Mouse (Mus musculus): Measurements from ENCODE around the gene Bin2.

Bin2 gene

DNA sequence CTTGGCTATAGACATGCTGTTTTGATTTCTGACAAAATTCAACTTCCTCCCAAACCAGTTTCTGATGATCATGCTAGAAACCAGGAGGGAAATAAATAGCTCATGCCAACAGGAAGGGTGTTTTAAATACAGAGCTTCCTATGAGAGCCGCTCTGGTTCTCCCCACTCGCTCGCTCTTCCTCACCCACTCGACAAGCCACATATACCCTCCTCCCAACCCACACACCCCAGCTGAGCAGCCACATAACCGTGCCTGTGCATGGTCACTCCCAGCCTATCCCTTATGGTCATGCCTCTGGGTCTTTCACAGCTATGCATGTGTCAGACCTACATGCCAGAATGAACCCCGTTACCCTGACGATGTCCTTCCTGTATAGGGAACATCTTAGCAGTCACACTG, 47.2 kb downstream of the Bin2 start:
- POLR2A ChIA-PET, result interaction anchor here in 3 of 4 experiments (0.5 to 2.9 kb wide), 13 partner anchors 8 to 1205 kb away, joined by 3 to 13 read pairs (median 4); partner anchors contain the start of gene Smagp (in 2 of the 3)
- CTCF ChIA-PET, result interaction anchor here in 3 of 4 experiments (0.5 to 0.8 kb wide), 5 partner anchors 16 to 659 kb away, joined by 3 to 11 read pairs (median 4); no protein-coding TSS in a partner anchor

DNA sequence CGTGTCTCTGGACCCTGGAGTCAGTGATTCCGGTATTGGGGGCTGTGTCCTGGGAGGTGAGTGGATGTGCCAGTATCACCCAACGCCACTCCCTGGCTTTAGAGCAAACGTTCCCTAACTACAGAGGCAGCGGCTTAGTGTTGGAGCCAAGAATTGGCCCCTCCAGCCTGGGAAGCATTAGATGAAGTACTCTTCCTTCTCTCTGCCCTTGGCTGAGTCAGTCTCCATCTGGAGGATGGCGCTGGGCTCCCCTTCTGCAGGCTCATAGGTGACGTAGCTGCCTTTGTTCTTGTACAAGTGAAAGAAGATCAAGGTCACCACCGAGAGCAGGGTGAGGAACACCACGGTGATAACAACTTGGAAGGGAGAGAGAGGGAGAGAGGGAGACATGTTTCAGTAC, 47.7 kb downstream of the Bin2 start:
- ChIA-PET POLR2A (interaction anchor here in 3 of 4 experiments (0.5 to 2.9 kb wide), 13 partner anchors 8 to 1204 kb away, joined by 3 to 13 read pairs (median 4); partner anchors contain the start of gene Smagp (in 2 of the 3)), CTCF (interaction anchor here in 2 of 4 experiments (0.8 kb wide), 2 partner anchors 16 to 62 kb away, joined by 3 to 11 read pairs; no protein-coding TSS in a partner anchor)

DNA sequence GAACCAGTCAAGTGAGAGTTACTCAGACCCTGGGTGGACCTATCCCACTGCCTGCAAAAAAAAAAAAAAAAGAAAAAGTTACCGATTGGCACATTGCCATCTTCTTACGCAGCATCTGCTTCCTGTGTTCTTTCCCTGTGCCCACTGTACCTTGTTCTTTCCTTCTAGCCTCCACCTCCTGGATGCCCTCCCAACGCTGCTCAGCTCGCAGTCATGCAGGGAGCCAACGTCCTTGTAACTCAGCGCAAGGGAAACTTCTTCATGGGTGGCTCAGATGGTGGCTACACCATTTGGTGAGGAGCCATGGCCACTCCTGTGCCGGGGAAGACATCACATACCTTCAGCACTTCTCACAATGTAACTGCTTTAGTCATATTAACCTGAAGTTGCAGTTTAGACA, 50.2 kb downstream of the Bin2 start:
- ChIA-PET POLR2A (interaction anchor here in 2 of 4 experiments (0.7 to 7.2 kb wide), 4 partner anchors 9 to 31 kb away, joined by 13 to 121 read pairs (median 46); partner anchors contain the start of gene Smagp (in 1 of the 2)), CTCF (no interaction called here)

DNA sequence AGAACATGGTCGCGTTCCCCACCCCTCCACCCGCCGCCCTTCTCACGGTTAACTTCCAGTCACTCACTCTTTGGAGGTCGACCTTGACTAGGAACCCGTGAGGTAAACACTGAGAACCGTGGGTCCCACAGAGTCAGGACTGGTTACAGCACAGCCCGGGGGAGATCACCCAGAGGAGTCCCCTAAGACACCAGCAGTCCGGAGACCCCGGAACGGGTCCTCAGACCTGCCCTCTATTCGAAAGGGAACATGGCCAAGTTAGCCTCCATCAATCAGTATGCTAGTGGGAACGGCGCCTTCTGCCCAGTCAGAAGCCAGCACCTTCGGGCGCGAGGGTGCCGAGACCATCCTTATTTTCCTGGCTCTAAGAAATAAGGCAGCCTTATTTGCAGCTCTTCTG, 53.1 kb downstream of the Bin2 start:
- CTCF ChIA-PET, result interaction anchor here (0.6 to 2.1 kb wide), 8 partner anchors 12 to 288 kb away, joined by 3 to 19 read pairs (median 4); partner anchors contain the start of gene Smagp (in 1 of the 4)
- POLR2A ChIA-PET, result interaction anchor here (0.6 to 7.2 kb wide), 74 partner anchors 8 to 1387 kb away, joined by 3 to 121 read pairs (median 4); partner anchors contain the start of genes Smagp (in 3 of the 4), Pou6f1 (in 2 of the 4), Acvr1b (in 1 of the 4) and Cox14 (in 1 of the 4)

DNA sequence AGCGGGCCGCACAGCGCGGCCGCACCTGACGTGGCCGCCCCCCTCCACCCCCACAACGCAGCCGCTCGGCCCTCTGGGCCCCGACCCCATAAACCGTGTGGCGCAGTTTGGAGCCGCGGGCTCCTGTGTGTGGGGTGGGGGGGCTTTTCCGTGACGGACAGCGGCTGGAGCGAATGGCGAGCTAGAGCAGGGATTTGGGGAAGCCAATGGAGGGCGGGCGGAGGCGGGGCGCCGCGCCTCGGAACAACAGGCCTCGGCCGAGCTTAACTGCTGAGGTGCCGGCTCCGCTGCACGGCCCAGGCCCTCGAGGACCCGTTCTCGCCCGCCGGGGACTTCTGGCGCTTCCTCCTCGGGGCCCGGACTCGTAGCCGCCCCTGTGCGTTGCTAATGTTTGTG, 53.5 kb downstream of the Bin2 start:
- ChIA-PET POLR2A (interaction anchor here (0.5 to 7.2 kb wide), 92 partner anchors 8 to 1388 kb away, joined by 3 to 121 read pairs (median 4); partner anchors contain the start of genes Pou6f1 (in 3 of the 4), Smagp (in 3 of the 4), Tfcp2 (in 2 of the 4) and Acvr1b (in 1 of the 4)), CTCF (interaction anchor here (0.6 to 2.1 kb wide), 14 partner anchors 14 to 395 kb away, joined by 3 to 19 read pairs (median 4); partner anchors contain the start of genes Pou6f1 (in 1 of the 4), Smagp (in 1 of the 4) and Tfcp2 (in 1 of the 4))

DNA sequence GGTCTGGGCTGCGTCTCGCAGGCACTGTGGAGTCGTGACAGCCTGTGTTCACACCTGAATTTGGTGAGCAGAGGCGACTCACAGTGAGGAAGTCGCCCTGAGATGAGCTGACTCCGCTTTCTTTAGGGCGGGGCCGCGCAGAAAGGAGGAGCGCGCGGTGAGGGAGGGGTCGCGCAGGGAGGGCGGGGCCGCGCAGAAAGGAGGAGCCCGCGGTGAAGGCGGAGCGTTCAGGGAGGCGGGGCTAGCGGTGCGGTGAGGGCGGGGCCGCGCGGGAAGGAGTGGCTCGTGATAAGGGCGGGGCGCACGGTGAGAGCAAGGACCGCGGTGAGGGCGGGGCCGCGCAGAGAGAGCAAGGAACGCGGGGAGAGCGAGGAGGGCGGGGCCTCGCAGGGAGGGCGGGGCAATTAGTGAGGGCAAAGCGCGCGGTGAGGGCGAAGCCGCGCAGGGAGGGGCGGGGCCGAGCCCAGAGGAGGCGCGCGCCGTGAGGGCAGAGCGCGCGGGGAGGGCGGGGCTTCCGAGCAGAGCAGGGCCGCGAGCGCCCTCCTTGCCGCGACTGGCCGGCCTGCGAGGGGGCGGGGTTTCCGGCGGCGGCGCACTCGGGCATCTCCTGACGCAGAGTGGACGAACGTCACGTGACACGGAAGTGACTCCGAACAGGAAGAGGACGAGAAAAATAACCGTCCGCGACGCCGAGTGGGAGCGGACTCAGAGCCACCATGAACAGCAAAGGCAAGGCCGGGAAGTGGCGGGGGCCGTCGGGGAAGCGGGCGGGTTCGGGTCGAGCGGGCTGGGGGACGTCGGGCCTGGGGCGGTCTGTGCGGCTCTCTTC, 54.1 kb downstream of the Bin2 start, which contains the start of gene Dazap2:
Gene Dazap2 (plus strand): TSS at position 354 of the 829 bp plus-strand sequence.
- POLR2A ChIA-PET, result interaction anchor here (0.5 to 7.2 kb wide), 90 partner anchors 8 to 1222 kb away, joined by 3 to 121 read pairs (median 4); partner anchors contain the start of genes Pou6f1 (in 3 of the 4), Smagp (in 3 of the 4), Tfcp2 (in 2 of the 4) and Letmd1 (in 1 of the 4)
- CTCF ChIA-PET, result interaction anchor here (0.5 to 2.1 kb wide), 32 partner anchors 9 to 1264 kb away, joined by 3 to 19 read pairs (median 4); partner anchors contain the start of genes Slc4a8 (in 2 of the 4), Bin2 (in 1 of the 4), Pou6f1 (in 1 of the 4) and Smagp (in 1 of the 4)

DNA sequence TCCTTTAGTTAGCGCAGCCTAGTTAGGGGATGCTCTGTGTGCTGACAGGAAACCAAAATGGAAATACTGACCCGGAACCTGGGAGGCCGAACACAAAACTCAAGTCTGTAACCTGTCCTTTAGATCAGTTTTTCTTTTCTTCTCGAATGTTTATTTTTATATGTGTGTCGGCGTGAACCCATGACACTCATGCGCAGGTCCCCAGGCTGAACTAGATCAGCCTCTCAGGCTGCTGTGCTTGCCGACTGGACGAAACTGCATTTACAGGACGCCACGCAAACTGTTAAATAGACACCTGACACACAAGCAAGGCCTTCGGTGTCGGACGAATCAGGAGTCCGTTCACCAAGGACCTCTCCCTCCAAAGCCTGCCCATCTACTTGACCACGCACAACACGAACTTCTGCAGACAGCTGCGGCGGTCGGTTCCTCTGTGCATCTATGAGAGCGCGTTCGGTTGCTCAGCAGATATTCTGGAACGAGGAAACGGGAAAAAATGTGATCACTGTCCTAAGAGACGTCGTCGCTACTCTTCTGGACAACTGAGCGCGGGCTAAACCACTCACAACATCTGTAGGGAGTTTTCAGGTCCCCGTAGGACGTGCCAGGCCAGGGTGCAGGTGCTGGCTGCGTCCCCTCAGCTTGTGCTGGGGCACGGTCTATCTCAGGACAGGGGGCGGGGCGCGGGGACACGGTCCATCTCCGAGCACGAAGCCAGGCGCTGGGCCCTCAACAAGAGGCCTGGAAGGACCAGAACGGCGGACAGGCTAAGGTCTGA, 54.9 kb downstream of the Bin2 start:
- POLR2A ChIA-PET, result interaction anchor here in 3 of 4 experiments (0.6 to 7.2 kb wide), 70 partner anchors 10 to 963 kb away, joined by 3 to 121 read pairs (median 4); partner anchors contain the start of genes Pou6f1 (in 3 of the 3), Smagp (in 2 of the 3), Tfcp2 (in 2 of the 3) and Cela1 (in 1 of the 3)
- CTCF ChIA-PET, result interaction anchor here (0.5 to 3.6 kb wide), 52 partner anchors 8 to 1265 kb away, joined by 3 to 30 read pairs (median 4); partner anchors contain the start of genes Pou6f1 (in 2 of the 4), Slc4a8 (in 2 of the 4), Bin2 (in 1 of the 4) and Smagp (in 1 of the 4)

DNA sequence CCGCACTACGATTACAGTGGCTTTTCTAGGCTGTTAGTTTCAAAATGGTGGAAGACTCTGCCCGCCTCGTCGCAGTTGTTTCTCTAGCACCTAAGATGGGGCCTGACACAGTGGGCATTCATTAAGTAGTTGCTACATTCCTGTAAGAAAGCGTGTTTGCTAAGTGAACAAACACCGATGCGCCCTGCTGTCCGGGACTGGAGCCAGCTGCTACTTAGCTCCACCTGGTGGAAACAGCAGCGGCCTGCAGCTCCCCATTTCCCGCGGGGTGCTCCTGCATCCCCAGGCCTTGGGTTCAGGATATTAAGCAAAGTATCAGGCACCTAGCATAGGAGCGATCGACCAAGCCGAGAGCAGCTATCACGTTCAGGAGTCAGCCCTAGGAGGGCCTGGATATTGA, 55.8 kb downstream of the Bin2 start:
- ChIA-PET POLR2A (interaction anchor here (0.5 to 7.2 kb wide), 30 partner anchors 14 to 313 kb away, joined by 3 to 121 read pairs (median 3); partner anchors contain the start of genes Pou6f1 (in 2 of the 4), Smagp (in 2 of the 4), Cela1 (in 1 of the 4) and Mettl7a1 (in 1 of the 4)), CTCF (interaction anchor here (0.5 to 3.6 kb wide), 60 partner anchors 8 to 1624 kb away, joined by 3 to 30 read pairs (median 4); partner anchors contain the start of genes Pou6f1 (in 2 of the 4), Gm47841 (in 1 of the 4) and Slc4a8 (in 1 of the 4))

DNA sequence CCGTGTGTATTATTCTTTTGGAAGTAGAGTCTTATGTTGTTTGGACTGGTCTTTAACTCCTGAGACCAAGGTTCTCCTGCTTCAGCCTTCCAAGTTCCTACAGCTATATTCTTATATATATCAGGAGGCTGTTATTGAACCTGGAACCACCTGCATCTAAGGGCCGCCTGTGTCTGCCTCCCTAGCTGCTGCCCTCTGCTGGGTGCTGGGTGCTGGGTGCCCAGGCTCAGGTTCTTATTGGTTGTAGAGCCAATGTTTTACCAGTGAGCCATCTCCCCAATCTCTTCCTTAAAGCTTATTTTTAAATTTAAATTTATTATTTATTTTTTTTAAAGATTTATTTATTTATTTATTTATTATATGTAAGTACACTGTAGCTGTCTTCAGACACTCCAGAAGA, 56.9 kb downstream of the Bin2 start:
- CTCF ChIA-PET, result interaction anchor here (0.6 to 3.6 kb wide), 17 partner anchors 12 to 481 kb away, joined by 3 to 30 read pairs (median 4); partner anchors contain the start of genes Pou6f1 (in 1 of the 4) and Tfcp2 (in 1 of the 4)
- POLR2A ChIA-PET, result interaction anchor here in 2 of 4 experiments (0.8 to 7.2 kb wide), 6 partner anchors 18 to 142 kb away, joined by 3 to 121 read pairs (median 3); partner anchors contain the start of gene Tfcp2 (in 1 of the 2)

DNA sequence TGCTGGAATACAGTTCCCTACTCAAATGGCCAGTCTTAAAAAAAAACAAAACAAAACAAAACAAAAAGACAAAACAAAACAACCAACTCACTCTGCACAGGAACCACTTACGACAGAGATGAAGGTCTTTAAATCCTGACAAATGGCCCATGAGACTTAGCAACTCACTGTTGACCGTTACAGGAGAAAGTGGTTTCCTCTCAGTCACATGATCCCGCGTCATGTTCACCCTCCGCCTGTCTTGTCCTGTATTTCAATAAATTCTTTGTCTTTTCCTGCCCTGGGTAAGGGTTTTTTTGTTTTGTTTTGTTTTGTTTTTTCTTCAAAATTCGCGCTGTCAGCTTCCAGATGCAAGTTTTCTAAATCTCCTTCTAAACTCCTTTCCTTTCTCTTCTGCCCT, 57.4 kb downstream of the Bin2 start:
- CTCF ChIA-PET, result interaction anchor here (0.6 to 3.6 kb wide), 13 partner anchors 12 to 481 kb away, joined by 3 to 30 read pairs (median 4); partner anchors contain the start of genes Pou6f1 (in 1 of the 4) and Tfcp2 (in 1 of the 4)
- POLR2A ChIA-PET, result interaction anchor here in 1 of 4 experiments (0.8 to 1.6 kb wide), 5 partner anchors 38 to 142 kb away, joined by 3 to 4 read pairs (median 3); no protein-coding TSS in a partner anchor

DNA sequence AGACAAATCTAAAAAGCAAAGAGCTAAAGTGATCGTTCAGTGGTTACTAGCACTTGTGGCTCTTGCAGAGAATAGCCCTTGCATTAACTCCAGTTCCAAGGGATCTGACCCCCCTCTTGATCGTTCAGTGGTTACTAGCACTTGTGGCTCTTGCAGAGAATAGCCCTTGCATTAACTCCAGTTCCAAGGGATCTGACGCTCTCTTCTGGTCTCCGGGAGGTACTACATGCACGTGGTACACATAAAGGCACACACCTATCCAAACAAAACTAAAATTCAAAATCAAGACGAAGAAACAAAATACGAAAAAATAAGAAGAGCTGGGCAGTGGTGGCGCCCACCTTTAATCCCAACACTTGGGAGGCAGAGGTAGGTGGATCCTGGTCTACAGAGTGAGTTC, 62.7 kb downstream of the Bin2 start:
- ChIA-PET POLR2A (interaction anchor here in 2 of 4 experiments (0.6 to 1.9 kb wide), 6 partner anchors 8 to 257 kb away, joined by 3 to 5 read pairs (median 3); no protein-coding TSS in a partner anchor), CTCF (interaction anchor here (0.7 to 1.8 kb wide), 6 partner anchors 8 to 151 kb away, joined by 3 to 15 read pairs (median 6); no protein-coding TSS in a partner anchor)

DNA sequence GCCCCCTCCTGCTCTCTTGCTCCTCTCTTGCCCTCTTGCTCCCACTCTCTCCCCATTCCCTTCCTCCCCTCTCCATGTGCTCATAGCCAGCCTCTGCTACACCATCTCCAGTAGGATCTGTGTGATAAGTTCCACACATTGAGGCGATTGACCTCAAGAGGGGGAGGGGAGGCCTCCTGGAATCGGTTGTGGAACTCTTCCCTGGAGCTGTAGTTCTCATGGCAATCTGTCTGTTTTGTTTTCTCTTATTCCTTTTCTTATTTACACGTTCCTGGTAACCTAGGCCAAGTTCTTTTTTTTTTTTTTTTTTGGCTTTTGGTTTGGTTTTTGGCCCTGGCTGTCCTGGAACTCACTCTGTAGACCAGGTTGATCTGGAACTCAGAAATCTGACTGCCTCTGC, 67.7 kb downstream of the Bin2 start:
- CTCF ChIA-PET, result interaction anchor here in 1 of 4 experiments (1.1 kb wide), 1 partner anchor 12 kb away, joined by 4 read pairs; no protein-coding TSS in a partner anchor
- POLR2A ChIA-PET, result no interaction called here

DNA sequence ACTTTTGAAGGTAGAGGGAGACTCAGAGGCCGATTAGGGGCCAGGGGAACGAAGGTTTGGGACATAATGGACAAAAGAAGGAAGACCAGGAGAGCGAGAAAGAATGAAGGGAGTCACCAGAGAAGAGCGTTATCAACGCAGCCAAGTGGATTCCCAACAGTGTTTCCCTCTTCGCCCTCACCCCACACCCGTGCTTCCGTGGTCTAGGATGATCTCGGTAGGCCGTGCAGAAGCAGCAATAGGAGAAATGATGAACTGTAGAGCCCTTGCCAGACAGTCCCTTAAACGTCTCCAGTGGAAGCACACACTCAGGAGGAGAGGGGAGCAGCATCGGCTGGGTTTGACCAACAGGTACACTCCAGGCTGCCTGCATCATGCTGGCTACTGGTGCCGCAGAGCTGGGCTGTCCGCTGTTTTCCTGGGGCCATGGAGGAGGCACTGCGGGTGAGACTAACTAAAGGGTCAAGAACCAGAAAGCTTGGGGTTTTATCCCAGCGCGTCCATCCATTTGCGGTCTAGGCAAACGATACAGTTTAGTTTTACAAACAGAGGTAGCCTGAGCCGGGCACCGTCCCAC, 68.6 kb downstream of the Bin2 start:
- ChIA-PET POLR2A (interaction anchor here in 2 of 4 experiments (0.7 to 2.3 kb wide), 7 partner anchors 9 to 149 kb away, joined by 3 to 10 read pairs (median 3); partner anchors contain the start of gene Dazap2 (in 1 of the 2)), CTCF (interaction anchor here (0.6 to 2.4 kb wide), 9 partner anchors 9 to 83 kb away, joined by 3 to 8 read pairs (median 4); partner anchors contain the start of genes Dazap2 (in 1 of the 4) and Smagp (in 1 of the 4))

DNA sequence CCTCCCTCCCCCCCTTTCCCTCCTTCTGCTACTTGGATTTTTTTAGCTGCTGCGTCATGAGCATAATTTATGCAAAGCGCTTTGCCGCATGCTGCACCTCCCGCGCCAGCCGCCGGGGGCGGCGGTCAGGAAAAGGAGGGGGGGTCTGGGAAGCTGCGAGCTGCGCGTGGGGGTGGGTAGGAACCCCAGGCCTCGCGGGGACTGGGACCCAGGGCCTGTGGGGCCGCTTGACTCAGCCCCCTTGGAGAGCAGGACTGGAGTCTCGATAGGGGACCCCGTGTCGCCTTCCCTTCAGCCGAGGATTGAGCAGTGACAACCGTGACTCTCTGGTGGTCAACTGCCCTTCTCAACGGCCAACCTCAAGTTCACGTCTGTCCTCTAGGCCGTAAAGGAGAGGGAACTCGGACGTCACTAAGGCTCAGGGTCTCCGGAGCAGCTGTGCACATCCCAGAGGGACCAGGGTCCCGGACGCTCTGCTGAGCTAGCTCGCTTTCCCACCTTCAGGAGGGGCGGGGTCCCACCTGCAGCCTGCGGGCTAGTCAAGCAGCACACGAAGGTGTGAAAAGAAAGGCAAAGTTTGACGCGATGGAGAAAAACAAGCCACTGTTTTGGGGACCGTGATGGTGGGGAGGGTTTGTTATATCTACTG, 69.2 kb downstream of the Bin2 start:
- ChIA-PET POLR2A (interaction anchor here in 3 of 4 experiments (0.6 to 2.3 kb wide), 16 partner anchors 9 to 200 kb away, joined by 3 to 12 read pairs (median 3); partner anchors contain the start of gene Dazap2 (in 3 of the 3)), CTCF (interaction anchor here (0.5 to 2.4 kb wide), 17 partner anchors 9 to 666 kb away, joined by 3 to 8 read pairs (median 4); partner anchors contain the start of genes Dazap2 (in 1 of the 4), Dip2b (in 1 of the 4) and Smagp (in 1 of the 4))
